Mouse (Mus musculus) limb, embryonic 11.5 days (tissue): ENCODE data around the gene Kcnq4. TPM values are rescaled to one million over a fixed set of nuclear protein-coding genes. Genes with fewer than 3 reads are reported as not detected.

ENCODE experiments used
- ATAC-seq: fragments of 200-750 bp; cut with Nextera tagmentation; 2 replicates; pipeline ENCODE4 v1.8.0; 2017; ENCODE audit warnings: low read depth; ENCODE audit not compliant: insufficient number of reproducible peaks, low FRiP score, low TSS enrichment
- DNase-seq: peaks from one replicate; pipeline ENCODE4 v3.0.0-alpha.2; 2015; ENCODE audit warnings: low spot score
- H3K27ac ChIP-seq: fragments of 300-500 bp; sonication (generic); replicated peaks from 2 replicates; pipeline ENCODE4 v1.5.1; 2014; ENCODE audit warnings: low read depth, mild to moderate bottlenecking, low read length
- H3K27me3 ChIP-seq: fragments of 300-500 bp; sonication (generic); 2 replicates; pipeline ENCODE4 v1.6.1; 2014; ENCODE audit warnings: mild to moderate bottlenecking, low read length, mixed read lengths; ENCODE audit not compliant: control insufficient read depth, insufficient read depth
- H3K36me3 ChIP-seq: fragments of 300-500 bp; sonication (generic); 2 replicates; pipeline ENCODE4 v1.6.1; 2014; ENCODE audit warnings: mild to moderate bottlenecking, low read length, moderate library complexity, mixed read lengths; ENCODE audit not compliant: control insufficient read depth, insufficient read depth
- H3K4me1 ChIP-seq: fragments of 300-500 bp; sonication (generic); 2 replicates; pipeline ENCODE4 v1.6.1; 2014; ENCODE audit warnings: low read length, mixed read lengths; ENCODE audit not compliant: control insufficient read depth, insufficient read depth
- H3K4me2 ChIP-seq: fragments of 300-500 bp; sonication (generic); 2 replicates; pipeline ENCODE4 v1.6.1; 2014; ENCODE audit warnings: low read depth, mild to moderate bottlenecking, moderate library complexity; ENCODE audit not compliant: severe bottlenecking
- H3K4me3 ChIP-seq: fragments of 300-500 bp; sonication (generic); 2 replicates; pipeline ENCODE4 v1.5.1; 2014; ENCODE audit warnings: low read depth, low read length
- H3K9ac ChIP-seq: fragments of 300-500 bp; sonication (generic); 2 replicates; pipeline ENCODE4 v1.6.1; 2014; ENCODE audit warnings: mild to moderate bottlenecking, low read length
- H3K9me3 ChIP-seq: fragments of 300-500 bp; sonication (generic); 2 replicates; pipeline ENCODE4 v1.6.1; 2016; ENCODE audit warnings: low read length; ENCODE audit not compliant: control insufficient read depth
- WGBS: fragments of 180-500 bp; shearing (Covaris S2); extraction: QIAGEN DNeasy Blood & Tissue Kit; methylation state at CpG from one replicate; pipeline ENCODE4 v1.1.7; 2014; 5-methylcytosine and 5-hydroxymethylcytosine counted together
- polyA plus RNA-seq: library from polyadenylated mRNA; unstranded; fragments of >200 nt; fragmentation: Nextera tagmentation; extraction: Ambion mirVana; gene quantifications from 2 replicates; pipeline ENCODE4 v1.2.1, GENCODE M21; 2014

Kcnq4 gene
- polyA plus RNA-seq, 1 experiment from 2014 or later: 5.1 TPM

GRCm38 (mm10) chr4:120747243-120747792, 1.1 kb downstream of the Kcnq4 start:
- H3K4me2 ChIP-seq: peak overlapping the region; percentile 100
- WGBS: 0% methylated on average over 36 of the region's 75 CpGs
- peaks cover 8% of the 10 kb centered on the region for H3K4me1 ChIP-seq
- no peaks in the 10 kb centered on the region for H3K9me3 ChIP-seq
- H3K27ac ChIP-seq: no peak overlapping the region
- peaks cover 66% of the 10 kb centered on the region for H3K27me3 ChIP-seq
- peak; percentile 51 for DNase-seq
- H3K4me3 ChIP-seq: peak overlapping the region; percentile 47
- peak overlapping the region; percentile 30 for H3K9ac ChIP-seq
- no peaks in the 10 kb centered on the region for H3K36me3 ChIP-seq
- ATAC-seq: peak; percentile 24

DNA sequence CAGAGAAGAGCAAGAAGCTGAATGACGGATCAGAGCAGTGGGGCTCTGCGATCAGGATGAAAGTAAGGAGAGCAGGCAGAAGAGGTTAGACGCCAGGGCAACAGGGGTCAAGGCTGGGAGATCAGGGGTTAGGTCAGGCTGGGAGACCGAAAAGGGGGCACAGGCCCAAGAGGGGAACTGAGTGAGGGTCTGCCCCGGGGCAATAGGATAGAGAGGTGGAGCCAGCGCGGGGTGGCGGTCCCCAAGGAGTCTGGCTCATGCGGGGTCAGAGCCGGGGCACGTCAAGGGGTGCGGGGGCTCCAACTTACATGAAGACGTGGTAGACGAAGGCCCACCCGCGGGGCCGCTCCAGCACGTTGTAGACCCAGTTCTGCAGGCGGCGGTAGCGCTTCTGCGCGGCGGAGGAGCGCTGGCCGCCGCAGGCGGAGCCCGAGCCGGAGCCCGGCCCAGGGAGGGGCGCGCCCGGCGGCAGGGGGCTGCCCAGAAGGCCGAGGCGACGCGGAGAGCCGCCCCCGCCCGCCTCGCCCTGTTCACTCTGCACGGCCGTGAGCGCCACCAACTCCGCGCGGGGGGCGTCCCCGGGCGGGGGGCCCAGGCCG, 1.8 kb downstream of the Kcnq4 start:
- DNase-seq (peak; percentile 49), ATAC-seq (peak; percentile 31; the same call in 1 of the 2 replicates)
- 3% methylated on average over 46 of the region's 53 CpGs for WGBS
- peak overlapping the region; percentile 30 for H3K9ac ChIP-seq
- peak overlapping the region; percentile 100 for H3K4me2 ChIP-seq
- no peaks in the 10 kb centered on the region for H3K9me3 ChIP-seq
- no peak overlapping the region for H3K27ac ChIP-seq
- H3K4me1 ChIP-seq: peaks cover 8% of the 10 kb centered on the region
- no peaks in the 10 kb centered on the region for H3K36me3 ChIP-seq
- peak overlapping the region; percentile 47 for H3K4me3 ChIP-seq
- H3K27me3 ChIP-seq: peaks cover 65% of the 10 kb centered on the region

DNA sequence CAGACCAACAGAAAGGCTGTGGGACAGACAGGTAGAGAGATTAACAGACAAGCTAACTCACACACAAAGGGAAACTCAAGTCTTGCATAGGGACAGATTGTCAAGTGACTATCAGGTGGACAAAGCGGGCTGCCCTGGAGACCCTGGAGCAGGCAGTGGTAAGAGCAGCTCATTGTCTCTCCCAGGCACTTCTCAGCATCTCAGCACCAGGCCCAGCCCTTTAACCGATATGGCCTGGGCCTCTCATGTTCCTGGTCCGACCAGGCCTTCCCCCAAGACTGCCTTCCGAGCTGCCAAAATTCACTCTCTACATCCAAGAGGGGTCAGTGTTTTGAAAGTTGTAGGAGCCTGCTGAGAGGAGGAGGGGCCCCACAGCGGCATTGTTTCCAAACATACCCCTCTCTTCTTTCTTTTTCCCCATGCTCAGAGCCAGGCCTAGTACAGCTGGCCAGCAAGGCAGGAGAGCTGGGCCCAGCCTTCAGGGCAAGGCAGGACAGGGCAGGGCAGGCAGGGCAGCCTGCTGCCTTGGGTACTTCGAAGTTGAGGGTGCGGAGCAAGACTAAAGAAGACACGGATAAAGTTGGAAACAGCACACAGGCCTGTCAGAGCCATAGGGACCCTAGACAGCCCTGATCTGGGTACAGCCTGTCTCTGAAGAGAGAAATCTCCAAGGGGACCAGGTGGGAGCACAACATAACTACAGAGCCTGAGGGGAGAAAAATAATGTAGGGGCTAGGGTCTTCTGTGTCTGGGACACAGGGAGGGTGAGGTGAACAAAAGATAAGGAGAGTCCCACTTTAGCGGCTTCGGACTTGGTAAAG, 2.5 kb downstream of the Kcnq4 start:
- peaks cover 8% of the 10 kb centered on the region for H3K4me1 ChIP-seq
- H3K27ac ChIP-seq: no peak overlapping the region
- H3K4me3 ChIP-seq: 0 out of 2 replicates have a peak overlapping the region, but pooled peaks have one; percentile 47
- no peak overlapping the region; the same call in 1 of the 2 replicates for H3K4me2 ChIP-seq
- no peak for ATAC-seq
- no peak overlapping the region for H3K9ac ChIP-seq
- WGBS: 17% methylated on average over 10 of the region's 10 CpGs
- no peak for DNase-seq
- peaks cover 58% of the 10 kb centered on the region for H3K27me3 ChIP-seq
- no peaks in the 10 kb centered on the region for H3K9me3 ChIP-seq
- no peaks in the 10 kb centered on the region for H3K36me3 ChIP-seq

GRCm38 (mm10) chr4:120743636-120744035, 4.8 kb downstream of the Kcnq4 start:
- H3K9me3 ChIP-seq: no peaks in the 10 kb centered on the region
- DNase-seq: no peak
- peaks cover 40% of the 10 kb centered on the region for H3K27me3 ChIP-seq
- H3K4me2 ChIP-seq: no peak overlapping the region
- no peak for ATAC-seq
- H3K27ac ChIP-seq: no peak overlapping the region
- peaks cover 8% of the 10 kb centered on the region for H3K4me1 ChIP-seq
- no peaks in the 10 kb centered on the region for H3K36me3 ChIP-seq
- H3K4me3 ChIP-seq: no peak overlapping the region
- no peak overlapping the region for H3K9ac ChIP-seq
- WGBS: 57% methylated on average over 3 of the region's 3 CpGs

- DNase-seq: no peak
- peaks cover 16% of the 10 kb centered on the region for H3K27me3 ChIP-seq
- WGBS: 83% methylated on average over 6 of the region's 6 CpGs
Measured at GRCm38 (mm10) chr4:120741303-120741702, 7.1 kb downstream of the Kcnq4 start.

GRCm38 (mm10) chr4:120734012-120734622, 14.3 kb downstream of the Kcnq4 start:
- no peak for ATAC-seq
- Histone ChIP-seq H3K9ac (no peak overlapping the region), H3K4me2 (no peak overlapping the region), H3K4me3 (no peak overlapping the region), H3K4me1 (peaks cover 3% of the 10 kb centered on the region; the same call in 1 of the 2 replicates), H3K27me3 (peaks cover 7% of the 10 kb centered on the region), H3K9me3 (no peaks in the 10 kb centered on the region), H3K36me3 (no peaks in the 10 kb centered on the region), H3K27ac (no peak overlapping the region)
- WGBS: 78% methylated on average over 5 of the region's 5 CpGs
- no peak for DNase-seq

More at GRCm38 (mm10) chr4:120741303-120741702, 7.1 kb downstream of the Kcnq4 start:
- Histone ChIP-seq H3K9ac (no peak overlapping the region), H3K36me3 (no peaks in the 10 kb centered on the region), H3K4me2 (no peak overlapping the region), H3K27ac (no peak overlapping the region), H3K4me3 (no peak overlapping the region), H3K4me1 (no peaks in the 10 kb centered on the region), H3K9me3 (no peaks in the 10 kb centered on the region)
- no peak for ATAC-seq

- 82% methylated on average over 6 of the region's 6 CpGs for WGBS
- Histone ChIP-seq H3K36me3 (no peaks in the 10 kb centered on the region), H3K4me1 (peaks cover 3% of the 10 kb centered on the region; the same call in 1 of the 2 replicates), H3K4me3 (no peak overlapping the region), H3K9me3 (no peaks in the 10 kb centered on the region), H3K27ac (no peak overlapping the region), H3K9ac (no peak overlapping the region), H3K27me3 (peaks cover 7% of the 10 kb centered on the region), H3K4me2 (no peak overlapping the region)
- DNase-seq (no peak), ATAC-seq (no peak)
Measured at GRCm38 (mm10) chr4:120732737-120733136, 15.7 kb downstream of the Kcnq4 start.

GRCm38 (mm10) chr4:120731030-120731644, 17.3 kb downstream of the Kcnq4 start:
- DNase-seq (peak; percentile 89), ATAC-seq (peak; percentile 91)
- peak overlapping the region; percentile 51; the same call in 1 of the 2 replicates for H3K9ac ChIP-seq
- H3K4me1 ChIP-seq: peaks cover 3% of the 10 kb centered on the region; the same call in 1 of the 2 replicates
- peak overlapping the region; percentile 41 for H3K4me3 ChIP-seq
- H3K27me3 ChIP-seq: peaks cover 7% of the 10 kb centered on the region
- H3K36me3 ChIP-seq: no peaks in the 10 kb centered on the region
- under 1% methylated on average over 40 of the region's 40 CpGs for WGBS
- H3K4me2 ChIP-seq: peak overlapping the region; percentile 77
- H3K9me3 ChIP-seq: no peaks in the 10 kb centered on the region
- H3K27ac ChIP-seq: no peak overlapping the region
